Mouse (Mus musculus) embryonic facial prominence, embryonic 10.5 days (tissue): ENCODE data around the gene Mdga2. TPM values are rescaled to one million over a fixed set of nuclear protein-coding genes. Genes with fewer than 3 reads are reported as not detected.

Source experiments
- DNase-seq: peaks from one replicate; pipeline ENCODE4 v3.0.0-alpha.2; 2017; ENCODE audit warnings: low spot score
- H3K27ac ChIP-seq: fragments of 300-500 bp; sonication (generic); replicated peaks from 2 replicates; pipeline ENCODE4 v1.5.1; 2016; ENCODE audit warnings: mild to moderate bottlenecking
- H3K27me3 ChIP-seq: fragments of 300-500 bp; sonication (generic); replicated peaks from 2 replicates; pipeline ENCODE4 v1.6.1; 2016; ENCODE audit warnings: low read depth, mild to moderate bottlenecking; ENCODE audit not compliant: poor library complexity, severe bottlenecking
- H3K36me3 ChIP-seq: fragments of 300-500 bp; sonication (generic); replicated peaks from 2 replicates; pipeline ENCODE4 v1.6.1; 2016; ENCODE audit warnings: mild to moderate bottlenecking, moderate library complexity
- H3K4me1 ChIP-seq: fragments of 300-500 bp; sonication (generic); 2 replicates; pipeline ENCODE4 v1.6.1; 2016
- H3K4me3 ChIP-seq: fragments of 300-500 bp; sonication (generic); 2 replicates; pipeline ENCODE4 v1.5.1; 2016; ENCODE audit warnings: mild to moderate bottlenecking, moderate library complexity
- H3K9me3 ChIP-seq: fragments of 300-500 bp; sonication (generic); 2 replicates; pipeline ENCODE4 v1.6.1; 2016; ENCODE audit warnings: mild to moderate bottlenecking
- WGBS: fragments of 180-500 bp; shearing (Covaris S2); methylation state at CpG from one replicate; pipeline ENCODE4 v1.1.7; 2016; 5-methylcytosine and 5-hydroxymethylcytosine counted together
- polyA plus RNA-seq: library from polyadenylated mRNA; unstranded; fragments of >200 nt; fragmentation: Nextera tagmentation; extraction: Ambion mirVana; gene quantifications from 2 replicates; pipeline ENCODE4 v1.2.1, GENCODE M21; 2016

Gene Mdga2
- polyA plus RNA-seq, 1 experiment from 2014 or later: 2.5 TPM

DNA sequence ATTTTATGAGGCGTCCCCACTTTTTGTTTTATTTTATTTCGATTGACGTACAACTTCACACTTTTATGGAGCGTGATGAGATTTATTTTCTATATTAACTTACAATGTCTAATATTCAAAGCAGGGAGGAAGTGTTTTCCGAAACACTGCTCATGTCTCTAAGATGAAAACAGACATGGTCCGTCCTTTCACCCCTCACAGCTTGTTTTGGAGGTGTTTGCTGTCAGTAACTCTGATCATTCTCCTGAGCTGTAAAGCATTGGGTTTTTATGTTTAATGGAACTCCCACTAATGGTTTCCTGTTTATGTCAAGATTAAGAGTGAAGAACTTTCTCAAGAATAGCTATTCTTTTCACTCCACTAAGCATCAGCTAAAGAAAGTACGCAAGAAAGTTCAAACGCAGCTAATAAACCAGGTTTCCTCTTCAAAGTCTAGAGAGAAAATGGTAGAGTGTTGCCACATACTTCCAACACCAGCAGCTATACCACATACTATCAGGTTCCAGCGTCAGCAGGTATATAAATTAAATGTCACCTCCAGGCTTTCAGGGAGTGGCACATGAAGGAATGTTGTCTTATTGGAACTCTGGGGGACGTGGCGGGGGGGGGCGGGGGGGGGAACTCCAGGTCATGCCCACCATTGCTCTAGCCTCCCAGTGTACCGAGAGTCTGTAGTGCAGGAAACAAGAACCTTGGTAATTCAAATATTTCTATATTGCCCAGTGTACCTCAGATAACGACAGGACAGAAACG, 186.7 kb downstream of the Mdga2 start:
- H3K4me1 ChIP-seq: no peaks in the 10 kb centered on the region
- WGBS: 89% methylated on average over 15 of the region's 15 CpGs
- no peaks in the 10 kb centered on the region for H3K36me3 ChIP-seq
- no peak for DNase-seq
- no peak overlapping the region for H3K27ac ChIP-seq
- no peak overlapping the region for H3K4me3 ChIP-seq
- H3K27me3 ChIP-seq: no peaks in the 10 kb centered on the region
- no peaks in the 10 kb centered on the region for H3K9me3 ChIP-seq

DNA sequence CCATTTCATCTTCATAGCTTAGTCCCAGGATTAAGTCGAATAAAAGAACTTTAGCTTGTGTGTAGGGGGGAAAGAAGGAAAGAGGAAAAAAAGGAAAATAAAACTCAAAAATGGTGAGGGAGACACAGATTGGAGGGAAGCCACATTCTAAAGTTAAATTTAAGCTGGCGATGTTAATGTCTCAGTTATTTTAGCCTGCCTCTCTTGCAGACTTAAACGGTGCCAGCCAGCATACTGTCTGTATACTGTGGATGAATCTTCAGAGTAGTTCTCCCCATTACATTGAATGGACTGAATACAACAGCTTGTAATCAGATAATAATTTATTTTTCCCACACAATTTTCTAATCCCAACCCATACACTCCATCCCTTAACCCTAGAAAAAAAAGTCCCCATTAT, 205.2 kb downstream of the Mdga2 start:
- Histone ChIP-seq H3K27me3 (no peaks in the 10 kb centered on the region), H3K9me3 (no peaks in the 10 kb centered on the region), H3K36me3 (no peaks in the 10 kb centered on the region), H3K4me3 (no peak overlapping the region), H3K4me1 (no peaks in the 10 kb centered on the region), H3K27ac (no peak overlapping the region)
- 90% methylated on average over 3 of the region's 3 CpGs for WGBS
- DNase-seq: no peak

DNA sequence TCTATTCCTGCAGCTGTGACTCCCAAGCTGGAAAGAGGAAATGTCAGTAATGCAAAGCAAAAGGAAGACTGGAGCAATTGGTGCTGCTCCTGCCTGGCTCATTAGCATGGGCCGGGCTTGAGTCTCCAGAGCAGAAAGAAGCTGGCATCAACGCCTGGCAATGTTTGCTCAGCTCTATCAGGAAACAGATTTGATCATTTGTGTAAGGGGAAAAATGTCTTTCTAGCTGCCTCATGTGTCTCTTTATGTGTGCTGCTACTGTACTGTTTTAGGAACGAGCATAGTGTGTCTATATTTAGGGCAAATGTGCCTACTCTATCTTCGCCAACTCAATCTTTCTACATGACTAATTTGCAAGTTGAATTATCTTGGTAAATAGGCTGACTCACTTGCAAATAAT, 211.0 kb downstream of the Mdga2 start:
- H3K27me3 ChIP-seq: no peaks in the 10 kb centered on the region
- no peak for DNase-seq
- no peak overlapping the region for H3K4me3 ChIP-seq
- no peak overlapping the region for H3K27ac ChIP-seq
- no peaks in the 10 kb centered on the region for H3K9me3 ChIP-seq
- 77% methylated on average over 4 of the region's 4 CpGs for WGBS
- H3K4me1 ChIP-seq: no peaks in the 10 kb centered on the region
- H3K36me3 ChIP-seq: no peaks in the 10 kb centered on the region

DNA sequence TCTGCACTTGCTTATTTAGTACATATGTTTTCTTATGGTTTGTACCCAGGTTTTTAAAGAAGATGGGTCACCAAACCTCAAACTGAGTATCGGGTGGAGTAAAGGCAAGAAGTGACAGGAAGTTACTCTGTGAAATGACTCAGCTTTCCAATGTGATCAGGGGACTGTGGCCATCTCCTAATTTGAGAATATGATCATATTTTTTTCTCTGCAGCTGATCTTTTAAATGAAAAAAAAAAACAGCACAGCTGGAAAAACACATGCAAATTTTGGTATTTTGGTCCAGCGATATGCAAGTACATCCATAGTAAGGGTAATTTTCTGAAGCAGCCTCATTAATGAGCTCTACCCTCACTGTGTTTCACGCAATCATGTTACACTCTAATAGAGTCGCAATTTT, 212.0 kb downstream of the Mdga2 start:
- Histone ChIP-seq H3K27me3 (no peaks in the 10 kb centered on the region), H3K36me3 (no peaks in the 10 kb centered on the region), H3K9me3 (no peaks in the 10 kb centered on the region), H3K27ac (no peak overlapping the region), H3K4me1 (no peaks in the 10 kb centered on the region), H3K4me3 (no peak overlapping the region)
- WGBS: 87% methylated on average over 4 of the region's 4 CpGs
- DNase-seq: no peak

DNA sequence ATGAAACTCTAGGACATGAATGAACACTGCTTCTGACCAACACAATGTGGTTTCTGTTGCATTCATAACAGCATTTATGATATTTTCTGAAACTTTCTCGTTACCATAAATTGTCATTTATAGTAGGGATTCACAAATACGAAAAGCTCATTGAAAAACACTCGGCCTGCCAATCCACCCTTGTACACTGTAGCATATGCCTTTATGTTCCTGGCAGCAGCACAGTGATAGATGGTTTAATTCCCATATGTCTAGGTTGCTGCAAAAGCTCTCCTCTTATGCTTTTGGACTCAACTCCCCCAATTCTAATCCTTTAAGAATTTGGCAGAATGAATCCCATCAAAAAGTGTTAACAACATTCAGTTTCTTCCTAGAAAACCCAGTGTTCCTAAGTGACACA, 213.2 kb downstream of the Mdga2 start:
- H3K36me3 ChIP-seq: no peaks in the 10 kb centered on the region
- H3K9me3 ChIP-seq: no peaks in the 10 kb centered on the region
- no peaks in the 10 kb centered on the region for H3K4me1 ChIP-seq
- no peak overlapping the region for H3K4me3 ChIP-seq
- DNase-seq: no peak
- WGBS: 87% methylated on average over 3 of the region's 3 CpGs
- no peaks in the 10 kb centered on the region for H3K27me3 ChIP-seq
- no peak overlapping the region for H3K27ac ChIP-seq

DNA sequence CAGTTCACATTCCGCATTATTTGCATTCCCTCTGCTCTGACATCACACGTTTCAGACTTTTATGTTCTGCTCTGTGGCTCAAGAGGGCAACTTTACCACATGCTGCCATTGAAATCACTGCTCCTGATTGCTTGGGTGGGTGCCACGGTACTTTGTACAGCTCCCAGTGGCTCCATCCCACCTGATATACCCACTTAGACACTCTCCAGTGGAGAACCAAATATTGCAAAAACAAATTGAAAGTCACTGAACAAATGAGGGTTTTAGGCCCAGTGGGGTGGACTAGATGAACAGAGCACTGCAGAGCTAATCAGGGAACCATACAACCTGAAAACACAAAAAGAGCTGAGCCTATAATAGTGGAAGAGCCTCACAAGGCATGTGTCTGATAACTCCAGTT, 268.2 kb downstream of the Mdga2 start:
- no peak overlapping the region for H3K27ac ChIP-seq
- H3K27me3 ChIP-seq: no peaks in the 10 kb centered on the region
- H3K36me3 ChIP-seq: no peaks in the 10 kb centered on the region
- 81% methylated on average over 3 of the region's 3 CpGs for WGBS
- H3K4me1 ChIP-seq: no peaks in the 10 kb centered on the region
- H3K9me3 ChIP-seq: no peaks in the 10 kb centered on the region
- no peak for DNase-seq
- no peak overlapping the region for H3K4me3 ChIP-seq

DNA sequence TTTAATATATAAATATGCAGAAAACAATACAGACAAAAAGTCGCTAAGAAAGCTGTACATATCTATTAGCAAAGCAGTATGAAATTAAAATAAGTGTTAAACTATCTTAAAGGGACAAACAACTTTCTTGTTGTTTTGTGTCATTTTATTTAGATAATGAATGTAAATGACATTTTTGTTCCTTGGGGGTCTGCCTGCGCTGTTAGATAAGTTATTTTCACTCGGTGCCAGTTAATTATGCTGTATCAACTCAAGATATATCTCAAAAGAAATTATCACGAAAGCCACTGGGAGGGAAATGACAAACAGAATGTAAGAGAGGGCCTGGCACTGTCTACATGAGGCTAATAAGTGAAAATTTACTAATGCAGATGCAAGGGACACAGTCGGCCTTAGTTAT, 306.6 kb downstream of the Mdga2 start:
- Histone ChIP-seq H3K27me3 (no peaks in the 10 kb centered on the region), H3K4me1 (no peaks in the 10 kb centered on the region), H3K9me3 (no peaks in the 10 kb centered on the region), H3K36me3 (no peaks in the 10 kb centered on the region), H3K4me3 (no peak overlapping the region), H3K27ac (no peak overlapping the region)
- DNase-seq: no peak
- 91% methylated on average over 5 of the region's 5 CpGs for WGBS

DNA sequence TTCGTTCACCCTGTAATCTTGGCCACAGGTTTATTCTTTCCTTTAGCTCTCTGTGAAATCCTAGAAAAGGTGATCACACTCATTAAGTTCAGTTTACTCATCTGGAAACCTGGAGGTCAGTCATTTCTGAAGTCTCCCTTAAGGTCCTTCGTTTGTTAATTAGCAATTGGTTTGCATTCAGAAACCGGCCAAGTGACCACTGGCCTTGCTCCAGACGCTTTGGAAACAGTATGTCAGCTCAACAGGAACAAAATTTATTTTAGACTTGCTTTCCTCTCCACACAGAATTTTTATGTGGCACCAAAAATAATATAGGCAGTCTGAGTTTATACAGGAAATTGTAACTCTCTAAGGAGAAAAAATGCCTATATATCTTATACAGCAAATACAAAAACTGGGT, 323.0 kb downstream of the Mdga2 start:
- no peak overlapping the region for H3K27ac ChIP-seq
- 79% methylated on average over 4 of the region's 4 CpGs for WGBS
- H3K9me3 ChIP-seq: no peaks in the 10 kb centered on the region
- no peaks in the 10 kb centered on the region for H3K36me3 ChIP-seq
- no peaks in the 10 kb centered on the region for H3K4me1 ChIP-seq
- no peaks in the 10 kb centered on the region for H3K27me3 ChIP-seq
- no peak for DNase-seq
- no peak overlapping the region for H3K4me3 ChIP-seq

DNA sequence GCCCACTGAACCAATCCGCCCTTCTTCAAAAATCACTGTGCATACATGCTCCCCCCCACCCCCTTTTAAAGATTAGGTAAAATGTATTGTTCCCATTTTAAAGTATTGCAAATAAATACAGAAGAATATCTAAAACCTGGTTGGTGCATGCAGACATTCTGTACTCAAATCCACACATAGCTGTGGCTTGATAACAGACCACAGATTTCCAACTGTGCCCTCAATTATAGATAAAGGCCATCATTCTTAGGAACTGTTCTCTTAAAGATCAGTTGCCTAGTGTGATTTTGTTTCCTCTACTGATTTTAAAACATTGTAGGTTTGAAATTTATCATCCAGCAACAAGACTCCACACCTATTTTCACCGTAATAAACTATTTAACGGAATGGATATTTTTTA, 325.6 kb downstream of the Mdga2 start:
- Histone ChIP-seq H3K4me3 (no peak overlapping the region), H3K27ac (no peak overlapping the region)

DNA sequence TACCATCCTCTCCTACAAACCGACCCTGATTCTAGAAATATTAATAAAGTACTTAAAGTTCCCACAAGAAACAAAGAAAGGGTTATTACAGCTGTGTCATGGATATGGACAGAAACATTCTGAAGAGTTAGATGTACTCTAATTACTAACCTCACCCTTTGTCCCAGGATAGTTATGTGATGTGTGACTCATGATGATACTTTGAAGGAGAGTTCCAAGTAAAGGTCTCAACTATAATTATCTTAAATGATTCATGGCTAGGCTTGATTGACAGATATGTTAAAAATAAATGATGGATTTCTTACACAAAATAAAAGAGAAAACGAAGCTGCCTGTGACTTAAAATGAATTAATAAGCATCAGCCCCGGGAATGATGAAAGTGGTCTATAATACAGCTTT, 332.1 kb downstream of the Mdga2 start:
- no peaks in the 10 kb centered on the region for H3K36me3 ChIP-seq
- no peaks in the 10 kb centered on the region for H3K27me3 ChIP-seq
- H3K4me3 ChIP-seq: no peak overlapping the region
- 87% methylated on average over 3 of the region's 3 CpGs for WGBS
- no peak for DNase-seq
- no peaks in the 10 kb centered on the region for H3K9me3 ChIP-seq
- H3K4me1 ChIP-seq: no peaks in the 10 kb centered on the region
- no peak overlapping the region for H3K27ac ChIP-seq

More for the DNA sequence above, 325.6 kb downstream of the Mdga2 start:
- 93% methylated on average over 3 of the region's 3 CpGs for WGBS
- H3K4me1 ChIP-seq: no peaks in the 10 kb centered on the region
- H3K27me3 ChIP-seq: no peaks in the 10 kb centered on the region
- DNase-seq: no peak
- no peaks in the 10 kb centered on the region for H3K36me3 ChIP-seq
- H3K9me3 ChIP-seq: no peaks in the 10 kb centered on the region

DNA sequence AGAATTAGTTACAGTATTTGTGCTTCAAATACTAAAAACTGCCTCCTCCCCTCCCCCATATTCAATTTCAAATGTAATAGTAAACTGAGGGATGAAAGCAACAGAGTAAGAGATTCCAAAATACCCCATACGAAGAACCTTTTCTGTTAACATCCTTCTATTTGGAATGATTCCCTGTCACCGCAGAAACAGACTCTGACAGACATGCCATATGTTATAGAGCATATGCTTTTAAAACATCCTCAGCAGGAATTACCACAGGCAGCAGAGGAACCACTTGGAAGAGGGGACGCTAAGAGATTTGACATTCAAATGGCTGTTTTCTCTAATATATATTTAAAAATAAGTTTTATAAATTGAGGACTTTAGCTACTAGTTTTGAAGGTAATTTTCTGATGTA, 333.1 kb downstream of the Mdga2 start:
- Histone ChIP-seq H3K27me3 (no peaks in the 10 kb centered on the region), H3K4me3 (no peak overlapping the region), H3K36me3 (no peaks in the 10 kb centered on the region), H3K27ac (no peak overlapping the region), H3K4me1 (no peaks in the 10 kb centered on the region), H3K9me3 (no peaks in the 10 kb centered on the region)
- WGBS: 86% methylated on average over 3 of the region's 3 CpGs
- no peak for DNase-seq

DNA sequence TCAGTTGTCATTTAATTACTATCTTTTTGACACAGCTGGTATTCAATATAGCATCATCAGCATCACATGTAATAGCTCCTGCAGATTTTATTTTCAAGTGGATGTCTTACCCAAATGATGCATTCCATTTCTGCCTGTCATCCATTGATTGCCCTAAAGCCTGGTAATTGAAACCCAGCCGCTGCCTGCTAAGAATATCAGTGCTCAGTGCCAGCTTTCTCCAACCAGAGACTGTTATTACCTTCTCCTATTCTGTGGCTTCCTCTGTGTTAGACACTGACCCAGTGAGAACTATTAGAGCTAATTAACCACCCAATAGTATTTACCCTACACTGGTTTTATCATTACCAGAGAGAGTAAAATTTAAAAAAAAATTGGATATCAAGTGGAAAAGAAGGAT, 333.7 kb downstream of the Mdga2 start:
- no peaks in the 10 kb centered on the region for H3K27me3 ChIP-seq
- no peak for DNase-seq
- no peak overlapping the region for H3K27ac ChIP-seq
- no peaks in the 10 kb centered on the region for H3K4me1 ChIP-seq
- 70% methylated on average over 1 of the region's 1 CpGs for WGBS
- no peaks in the 10 kb centered on the region for H3K9me3 ChIP-seq
- H3K4me3 ChIP-seq: no peak overlapping the region
- H3K36me3 ChIP-seq: no peaks in the 10 kb centered on the region

DNA sequence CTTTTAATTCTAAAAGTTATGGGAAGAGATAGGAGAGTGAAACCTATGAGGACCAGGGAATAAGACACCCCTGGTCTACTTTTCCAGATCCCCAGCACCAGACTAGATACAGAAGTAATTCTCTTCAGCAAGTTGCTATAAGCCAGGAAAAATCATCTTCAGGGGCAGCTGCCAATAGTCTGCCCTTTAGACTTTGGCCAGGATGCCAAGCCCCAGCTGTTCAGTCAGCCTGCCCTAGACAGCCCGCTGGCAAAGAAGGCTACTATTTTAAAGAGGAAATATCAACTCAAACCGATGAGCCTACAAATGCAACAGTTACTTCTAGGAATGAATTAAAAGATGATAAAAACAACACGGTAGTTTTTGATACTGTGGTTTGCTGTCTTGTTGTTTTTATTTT, 356.1 kb downstream of the Mdga2 start:
- no peaks in the 10 kb centered on the region for H3K27me3 ChIP-seq
- H3K27ac ChIP-seq: no peak overlapping the region
- no peak for DNase-seq
- WGBS: 81% methylated on average over 3 of the region's 3 CpGs
- no peaks in the 10 kb centered on the region for H3K4me1 ChIP-seq
- no peaks in the 10 kb centered on the region for H3K9me3 ChIP-seq
- no peaks in the 10 kb centered on the region for H3K36me3 ChIP-seq
- no peak overlapping the region for H3K4me3 ChIP-seq
